Mouse (Mus musculus) heart, embryonic 11.5 days (tissue): ENCODE data around the gene Qrfp. TPM values are rescaled to one million over a fixed set of nuclear protein-coding genes. Genes with fewer than 3 reads are reported as not detected.

Experiments used
- ATAC-seq: fragments of 200-750 bp; cut with Nextera tagmentation; replicated peaks from 2 replicates; pipeline ENCODE4 v1.8.0; 2017; ENCODE audit warnings: moderate library complexity; ENCODE audit not compliant: insufficient number of reproducible peaks, low FRiP score, low TSS enrichment
- H3K27ac ChIP-seq: fragments of 300-500 bp; sonication (generic); 2 replicates; pipeline ENCODE4 v1.5.1; 2014; ENCODE audit warnings: mild to moderate bottlenecking, low read depth, low read length
- H3K27me3 ChIP-seq: fragments of 300-500 bp; sonication (generic); 2 replicates; pipeline ENCODE4 v1.6.1; 2014; ENCODE audit warnings: mild to moderate bottlenecking, low read length, mixed read lengths; ENCODE audit not compliant: control insufficient read depth, insufficient read depth
- H3K36me3 ChIP-seq: fragments of 300-500 bp; sonication (generic); 2 replicates; pipeline ENCODE4 v1.6.1; 2014; ENCODE audit warnings: mild to moderate bottlenecking, low read length, moderate library complexity, mixed read lengths; ENCODE audit not compliant: control insufficient read depth, insufficient read depth
- H3K4me1 ChIP-seq: fragments of 300-500 bp; sonication (generic); 2 replicates; pipeline ENCODE4 v1.6.1; 2014; ENCODE audit warnings: low read length; ENCODE audit not compliant: control insufficient read depth, insufficient read depth
- H3K4me2 ChIP-seq: fragments of 300-500 bp; sonication (generic); 2 replicates; pipeline ENCODE4 v1.6.1; 2014; ENCODE audit warnings: mild to moderate bottlenecking, moderate library complexity
- H3K4me3 ChIP-seq: fragments of 300-500 bp; sonication (generic); 2 replicates; pipeline ENCODE4 v1.5.1; 2014; ENCODE audit warnings: low read depth, low read length
- H3K9ac ChIP-seq: fragments of 300-500 bp; sonication (generic); 2 replicates; pipeline ENCODE4 v1.6.1; 2014; ENCODE audit warnings: mild to moderate bottlenecking, low read depth, low read length, moderate library complexity
- H3K9me3 ChIP-seq: fragments of 300-500 bp; sonication (generic); replicated peaks from 2 replicates; pipeline ENCODE4 v1.6.1; 2016; ENCODE audit warnings: low read length; ENCODE audit not compliant: control insufficient read depth
- WGBS: fragments of 180-500 bp; shearing (Covaris S2); extraction: QIAGEN DNeasy Blood & Tissue Kit; methylation state at CpG from one replicate; pipeline ENCODE4 v1.1.7; 2014; ENCODE audit not compliant: insufficient replicate concordance; 5-methylcytosine and 5-hydroxymethylcytosine counted together
- polyA plus RNA-seq: library from polyadenylated mRNA; unstranded; fragments of >200 nt; fragmentation: Nextera tagmentation; extraction: Ambion mirVana; gene quantifications from 2 replicates; pipeline ENCODE4 v1.2.1, GENCODE M21; 2014

Gene Qrfp
- not detected in 2 replicates for polyA plus RNA-seq

DNA sequence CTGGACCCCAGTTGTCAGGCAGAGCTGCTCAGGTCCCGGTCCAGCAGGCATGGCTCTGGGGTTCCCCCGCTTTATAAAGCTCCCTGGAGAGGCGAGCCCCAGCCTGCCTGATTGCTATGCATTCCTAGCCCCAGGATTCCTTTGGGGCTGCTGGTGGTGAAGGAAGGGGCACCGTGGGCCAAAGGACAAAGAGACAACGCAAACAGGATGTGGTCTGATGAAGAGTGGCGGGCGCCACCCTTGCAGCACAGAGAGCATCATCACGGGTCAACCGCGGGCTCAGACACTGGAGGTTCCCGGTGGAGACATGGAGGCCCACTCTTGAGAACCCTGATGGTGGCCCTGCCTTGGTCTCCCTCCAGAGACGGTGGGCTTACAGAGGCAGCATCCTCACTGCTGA lies at the start of gene Qrfp:
Gene Qrfp (minus strand): TSS at position 137 of the 400 bp plus-strand sequence.
- Histone ChIP-seq H3K4me1 (peaks cover 8% of the 10 kb centered on the region; the same call in 1 of the 2 replicates), H3K9me3 (no peaks in the 10 kb centered on the region), H3K4me2 (no peak within 1 kb of the TSS), H3K27ac (no peak within 1 kb of the TSS), H3K36me3 (no peaks in the 10 kb centered on the region), H3K27me3 (peaks cover 13% of the 10 kb centered on the region), H3K9ac (no peak within 1 kb of the TSS), H3K4me3 (no peak within 1 kb of the TSS)
- WGBS: 48% methylated on average over 12 of the region's 12 CpGs
- no peak for ATAC-seq

DNA sequence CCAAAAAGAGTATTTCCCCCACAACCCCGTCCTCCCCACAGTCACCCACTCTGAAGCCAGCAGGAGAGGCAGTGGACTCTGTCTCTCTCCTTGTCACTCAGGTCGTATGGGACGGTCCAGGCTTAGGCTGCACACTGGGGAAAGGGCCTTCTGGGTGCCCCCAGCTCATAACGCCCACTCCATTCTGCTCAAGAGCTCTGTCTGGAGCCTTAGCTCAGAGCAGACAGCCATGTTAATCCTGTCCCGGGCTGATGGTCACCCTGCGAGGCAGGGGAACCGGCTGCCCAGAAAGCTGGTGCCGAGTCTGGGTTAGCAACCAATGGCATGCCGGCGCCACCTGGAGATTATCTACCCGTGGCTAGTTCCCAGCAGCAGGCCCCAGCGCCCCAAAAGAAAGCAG lies 48.1 kb upstream of the Qrfp start:
- Histone ChIP-seq H3K36me3 (no peaks in the 10 kb centered on the region), H3K9me3 (no peaks in the 10 kb centered on the region), H3K27me3 (peaks cover 18% of the 10 kb centered on the region), H3K27ac (no peak overlapping the region), H3K4me2 (no peak overlapping the region), H3K4me3 (no peak overlapping the region), H3K9ac (no peak overlapping the region), H3K4me1 (peaks cover 9% of the 10 kb centered on the region; the same call in 1 of the 2 replicates)
- ATAC-seq: no peak
- 12% methylated on average over 12 of the region's 12 CpGs for WGBS

DNA sequence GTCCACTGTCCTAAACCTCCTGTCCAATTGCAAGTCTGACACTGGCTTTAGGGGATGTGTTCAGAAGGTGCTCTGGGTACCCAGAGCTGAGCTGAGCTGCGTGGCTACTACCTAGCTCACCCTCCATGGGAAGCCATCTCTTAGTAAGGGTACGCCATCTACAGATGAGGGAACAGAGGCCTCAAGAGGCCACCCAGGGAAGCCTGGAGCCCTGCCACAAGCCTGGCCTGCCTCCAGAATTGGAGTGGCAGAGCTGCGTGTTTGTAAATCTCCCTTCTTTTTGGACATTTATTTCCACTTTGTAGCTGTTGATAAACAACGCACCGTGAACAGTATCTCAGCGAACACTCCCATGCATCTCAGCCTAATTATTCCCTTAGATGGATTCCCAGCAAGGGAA lies 46.8 kb upstream of the Qrfp start:
- ATAC-seq: no peak
- peaks cover 9% of the 10 kb centered on the region; the same call in 1 of the 2 replicates for H3K4me1 ChIP-seq
- no peaks in the 10 kb centered on the region for H3K36me3 ChIP-seq
- H3K9ac ChIP-seq: no peak overlapping the region
- H3K9me3 ChIP-seq: no peaks in the 10 kb centered on the region
- no peak overlapping the region for H3K4me2 ChIP-seq
- H3K4me3 ChIP-seq: no peak overlapping the region
- H3K27me3 ChIP-seq: peaks cover 18% of the 10 kb centered on the region
- H3K27ac ChIP-seq: no peak overlapping the region
- WGBS: 75% methylated on average over 6 of the region's 6 CpGs

DNA sequence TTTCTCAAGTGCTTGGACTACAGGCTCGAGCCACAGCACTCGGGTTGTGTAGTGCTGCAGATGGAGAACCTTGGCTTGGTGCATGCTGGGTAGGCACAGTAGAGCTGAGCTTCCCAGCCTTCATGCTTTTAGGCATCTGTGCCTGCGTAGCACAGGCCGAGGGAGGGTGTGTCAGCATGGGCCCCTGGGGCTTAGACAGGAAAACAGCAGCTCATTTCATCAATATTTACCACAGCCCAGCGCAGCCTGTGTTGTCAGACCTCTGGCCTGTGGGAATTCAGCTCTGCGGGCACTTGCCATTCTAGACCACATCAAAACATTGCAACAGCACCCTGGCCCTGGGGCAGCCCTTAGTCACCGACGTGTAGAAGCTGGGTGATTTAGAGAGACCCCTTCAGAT lies 45.6 kb upstream of the Qrfp start:
- no peak overlapping the region for H3K4me3 ChIP-seq
- 76% methylated on average over 8 of the region's 8 CpGs for WGBS
- H3K9me3 ChIP-seq: no peaks in the 10 kb centered on the region
- H3K4me2 ChIP-seq: no peak overlapping the region
- peaks cover 9% of the 10 kb centered on the region; the same call in 1 of the 2 replicates for H3K4me1 ChIP-seq
- no peak for ATAC-seq
- H3K27ac ChIP-seq: no peak overlapping the region
- peaks cover 18% of the 10 kb centered on the region for H3K27me3 ChIP-seq
- no peak overlapping the region for H3K9ac ChIP-seq
- H3K36me3 ChIP-seq: no peaks in the 10 kb centered on the region

DNA sequence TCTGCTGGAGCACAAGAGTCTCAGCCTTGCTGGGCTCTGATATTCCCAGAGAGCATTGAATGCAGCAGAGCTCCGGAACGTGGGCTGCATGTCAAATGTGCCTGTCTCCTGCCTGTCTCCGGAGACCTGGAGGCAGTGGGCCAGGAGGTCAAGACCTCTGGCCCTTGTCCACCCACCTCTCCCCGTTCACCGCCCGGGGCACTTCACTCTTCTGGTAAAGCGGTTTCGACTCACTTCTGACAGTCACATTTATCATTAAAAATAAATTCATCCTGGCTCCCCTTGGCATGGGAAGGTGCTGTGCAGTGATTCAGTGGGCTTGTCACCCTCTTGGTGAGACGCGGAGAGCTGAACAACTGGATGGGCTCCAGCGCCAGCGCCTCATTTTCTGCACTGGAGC lies 39.8 kb upstream of the Qrfp start:
- ATAC-seq: no peak

DNA sequence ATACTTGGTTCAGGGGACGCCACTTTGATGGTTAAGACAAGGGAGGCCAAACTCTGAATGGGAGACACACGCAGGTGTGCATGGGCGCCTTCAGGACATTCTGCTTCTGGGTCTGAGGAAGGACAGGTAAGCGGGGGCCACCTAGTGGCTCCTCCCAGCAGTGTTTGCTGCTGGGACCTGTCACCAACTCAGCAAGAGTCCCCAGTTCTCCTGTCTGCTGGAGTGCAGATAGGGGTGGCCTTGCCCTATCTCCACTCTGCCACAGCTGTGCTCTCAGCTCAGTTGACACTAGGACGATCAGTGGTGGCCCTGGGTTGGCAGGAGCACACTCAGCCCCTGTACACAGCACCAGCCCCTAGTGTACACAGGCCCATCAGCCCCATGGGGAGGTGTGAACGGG lies 37.5 kb upstream of the Qrfp start:
- WGBS: 15% methylated on average over 6 of the region's 6 CpGs
- ATAC-seq: 0 out of 2 replicates have a peak, but pooled peaks have one; percentile 14
- H3K9ac ChIP-seq: no peak overlapping the region

More for the DNA sequence above, 39.8 kb upstream of the Qrfp start:
- no peaks in the 10 kb centered on the region for H3K36me3 ChIP-seq
- H3K27ac ChIP-seq: no peak overlapping the region
- WGBS: 58% methylated on average over 12 of the region's 12 CpGs
- H3K4me3 ChIP-seq: no peak overlapping the region
- H3K27me3 ChIP-seq: peaks cover 29% of the 10 kb centered on the region
- H3K4me2 ChIP-seq: no peak overlapping the region
- H3K9me3 ChIP-seq: no peaks in the 10 kb centered on the region
- H3K4me1 ChIP-seq: peaks cover 16% of the 10 kb centered on the region
- no peak overlapping the region for H3K9ac ChIP-seq

DNA sequence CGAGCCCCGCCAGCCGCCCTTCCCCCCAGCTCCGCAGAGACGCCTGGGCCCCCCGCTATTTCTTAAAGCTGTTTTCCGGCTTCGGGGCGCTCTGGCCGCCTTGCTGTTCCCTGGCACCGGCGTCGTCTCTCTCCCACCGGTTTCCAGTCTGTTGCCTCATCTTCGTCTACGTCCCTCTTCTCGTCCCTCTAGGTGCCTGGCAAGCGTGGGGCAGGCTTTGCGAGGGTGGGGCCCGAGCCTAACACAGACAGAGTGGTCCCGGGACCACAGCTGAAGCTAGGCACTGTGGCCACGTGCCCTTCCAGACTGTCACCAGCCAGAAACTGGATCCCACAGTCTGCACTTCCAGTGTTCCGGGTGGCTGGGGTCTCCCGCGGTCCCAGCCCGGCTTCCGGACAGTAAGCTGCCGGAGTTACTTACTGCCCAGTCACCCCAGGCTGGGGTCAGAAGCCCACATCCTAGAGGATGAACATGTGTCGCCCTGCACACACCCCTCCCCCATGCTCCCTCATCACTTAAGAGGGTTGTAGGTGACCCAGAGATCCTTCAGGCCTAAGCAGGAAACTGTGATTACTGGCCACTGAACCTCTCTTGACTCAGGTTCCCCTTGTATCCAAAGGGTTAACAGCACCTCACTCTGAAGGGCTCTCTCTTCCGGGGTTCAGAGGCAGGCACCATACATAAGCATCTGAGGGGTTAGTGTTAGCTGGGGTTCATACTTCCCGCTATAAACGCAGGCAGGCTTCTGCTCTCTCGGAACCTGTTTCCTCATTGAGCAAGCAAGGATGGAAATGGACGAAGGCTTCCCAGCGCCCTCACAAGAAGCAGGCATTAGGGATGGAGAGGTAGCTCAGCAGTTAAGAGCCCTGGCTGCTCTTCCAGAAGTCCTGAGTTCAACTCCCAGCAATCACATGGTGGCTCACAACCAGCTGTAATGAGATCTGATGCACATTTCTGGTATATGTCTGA lies 36.6 kb upstream of the Qrfp start:
- no peaks in the 10 kb centered on the region for H3K36me3 ChIP-seq
- H3K4me2 ChIP-seq: peak overlapping the region; percentile 84
- no peaks in the 10 kb centered on the region for H3K9me3 ChIP-seq
- no peak for ATAC-seq
- H3K9ac ChIP-seq: no peak overlapping the region; the same call in 1 of the 2 replicates
- H3K27ac ChIP-seq: no peak overlapping the region
- peak overlapping the region; percentile 55 for H3K4me3 ChIP-seq
- H3K4me1 ChIP-seq: peaks cover 14% of the 10 kb centered on the region
- peaks cover 53% of the 10 kb centered on the region for H3K27me3 ChIP-seq
- 3% methylated on average over 34 of the region's 35 CpGs for WGBS

More for the DNA sequence above, 37.5 kb upstream of the Qrfp start:
- Histone ChIP-seq H3K4me3 (no peak overlapping the region), H3K36me3 (no peaks in the 10 kb centered on the region), H3K27ac (no peak overlapping the region), H3K4me1 (peaks cover 14% of the 10 kb centered on the region), H3K27me3 (peaks cover 52% of the 10 kb centered on the region), H3K4me2 (no peak overlapping the region), H3K9me3 (no peaks in the 10 kb centered on the region)

DNA sequence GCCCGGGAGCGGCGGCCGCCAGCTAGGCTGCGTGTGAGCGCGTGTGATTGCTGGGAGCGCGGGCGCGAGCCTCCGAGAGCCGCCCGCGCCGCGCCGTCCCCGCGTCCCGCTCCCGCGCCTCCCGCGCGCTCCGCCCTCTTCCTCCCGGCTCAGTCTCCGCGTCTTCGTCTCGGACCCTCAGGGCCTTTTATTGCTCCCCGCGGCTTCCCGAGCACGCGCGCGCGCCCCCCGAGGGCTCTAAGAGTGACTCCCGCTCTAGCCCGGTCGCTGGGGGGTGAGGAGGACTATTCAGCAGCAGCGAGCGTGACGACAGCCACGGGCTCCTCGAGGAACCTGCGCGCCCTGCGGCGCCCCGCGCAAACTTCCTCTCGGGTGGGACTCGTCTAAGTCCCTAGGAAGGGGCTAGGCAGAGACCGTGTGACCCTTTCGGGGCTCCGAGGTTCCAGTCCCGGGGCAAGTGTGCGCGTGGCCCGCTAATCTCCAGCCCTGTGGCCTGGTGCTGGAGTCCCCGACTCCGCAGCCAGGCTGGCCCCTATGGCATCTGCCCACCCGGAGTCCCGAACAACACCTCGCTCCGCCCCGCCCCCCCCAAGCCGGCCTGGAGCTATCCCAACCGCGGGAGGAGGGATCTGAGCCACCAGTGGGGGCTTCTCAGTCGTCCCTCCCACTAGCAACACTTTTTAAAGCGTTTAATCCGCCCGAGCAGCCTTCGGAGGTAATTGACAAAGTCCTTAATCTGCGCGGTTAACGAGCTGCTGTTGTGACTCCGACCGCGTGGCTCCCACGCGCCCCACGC lies 35.7 kb upstream of the Qrfp start, which contains the start of gene Fibcd1:
Gene Fibcd1 (minus strand): TSS at position 110 of the 796 bp plus-strand sequence.
- peak within 1 kb of the TSS; percentile 17 for H3K9ac ChIP-seq
- H3K27ac ChIP-seq: no peak within 1 kb of the TSS
- peaks cover 55% of the 10 kb centered on the region for H3K27me3 ChIP-seq

More for the DNA sequence above, 35.7 kb upstream of the Qrfp start, which contains the start of gene Fibcd1:
- under 1% methylated on average over 65 of the region's 88 CpGs for WGBS
- H3K4me2 ChIP-seq: peak within 1 kb of the TSS; percentile 84
- no peaks in the 10 kb centered on the region for H3K9me3 ChIP-seq
- ATAC-seq: no peak
- H3K4me3 ChIP-seq: peak within 1 kb of the TSS; percentile 55
- peaks cover 14% of the 10 kb centered on the region for H3K4me1 ChIP-seq
- H3K36me3 ChIP-seq: no peaks in the 10 kb centered on the region
